In the genomic region with DNA sequence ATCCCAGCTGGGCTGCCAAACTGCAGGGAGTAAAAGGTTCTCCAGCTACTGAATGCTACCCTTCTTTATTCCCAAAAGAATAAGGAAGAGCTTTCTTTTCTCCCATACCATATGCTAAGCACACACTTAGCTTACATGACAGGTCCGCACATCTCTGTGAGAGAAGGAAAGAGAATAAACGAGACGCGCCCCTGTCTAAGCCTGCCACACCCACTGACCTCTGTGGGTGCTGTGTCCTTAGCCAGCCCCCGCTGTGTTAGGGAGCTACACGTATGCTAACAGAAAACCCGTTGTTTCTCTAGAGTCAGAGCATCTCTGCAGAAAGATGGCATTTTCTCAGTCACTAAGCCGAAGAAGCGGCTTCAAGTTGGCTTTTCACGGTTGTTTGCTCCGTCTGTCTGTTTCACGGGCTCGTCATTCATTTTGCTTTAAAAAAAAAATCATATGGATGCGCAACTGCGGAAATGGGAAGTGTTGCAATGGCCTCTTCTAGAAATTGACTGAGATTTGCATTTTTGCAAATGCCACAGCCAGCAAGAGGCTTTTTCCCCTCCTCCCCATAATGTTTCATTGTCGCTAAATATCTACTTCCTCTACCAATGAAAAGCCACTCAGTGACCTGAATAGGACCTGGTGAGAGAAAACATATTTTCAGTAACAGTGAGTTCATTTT, we compare ENCODE assay signal across 12 mouse cellular contexts. TPM values are rescaled to one million over a fixed set of nuclear protein-coding genes. Genes with fewer than 3 reads are reported as not detected.
A peak's percentile ranks its signal among the peaks of the same experiment; 100 is the strongest.
DNase-seq lines count a peak whose midpoint lies in the region; ATAC-seq and TF ChIP-seq lines count a peak whose summit lies in the region.
"Had no signal": no experiment of that assay in that cellular context is flagged by ENCODE, and none has a peak within 500 bp of the region (broad histone marks: within the 10 kb centered on the region; RNA-seq: fewer than 3 reads in every experiment).

No protein-coding gene starts in this region.

- no peak for TF ChIP-seq EP300 in stomach, postnatal 0 days (optimal IDR thresholded peaks at IDR 0.05)

- no peaks in the 10 kb centered on the region for H3K27me3 ChIP-seq in forebrain, embryonic 14.5 days (replicated peaks; ENCODE audit: control insufficient read depth, insufficient read depth, low read length)
- 0 out of 2 replicates have a peak, but pooled peaks cover 4% of the 10 kb centered on the region for H3K27me3 ChIP-seq in forebrain, embryonic 12.5 days
- H3K27me3 ChIP-seq in lung, embryonic 15.5 days, result no peaks in the 10 kb centered on the region
- H3K27me3 ChIP-seq in forebrain, embryonic 16.5 days (replicated peaks; ENCODE audit: control insufficient read depth, insufficient read depth, low read length), result no peaks in the 10 kb centered on the region
- no peaks in the 10 kb centered on the region for H3K27me3 ChIP-seq in neural tube, embryonic 14.5 days (ENCODE audit: control insufficient read depth, insufficient read depth, low read length)
- H3K27me3 ChIP-seq in stomach, postnatal 0 days (ENCODE audit: control insufficient read depth, insufficient read depth, low read length), result no peaks in the 10 kb centered on the region

- no peak overlapping the region for H3K4me3 ChIP-seq in forebrain, embryonic 14.5 days (ENCODE audit: low read depth, low read length)
- H3K4me3 ChIP-seq in forebrain, embryonic 12.5 days (replicated peaks), result no peak overlapping the region
- H3K4me3 ChIP-seq in lung, embryonic 15.5 days, result no peak overlapping the region
- no peak overlapping the region for H3K4me3 ChIP-seq in forebrain, embryonic 16.5 days (replicated peaks; ENCODE audit: low read length)
- H3K4me3 ChIP-seq in neural tube, embryonic 14.5 days (ENCODE audit: low read depth, low read length), result no peak overlapping the region
- no peak overlapping the region for H3K4me3 ChIP-seq in stomach, postnatal 0 days (ENCODE audit: low read depth, low read length)

- H3K4me2 ChIP-seq in forebrain, embryonic 14.5 days (ENCODE audit: low read length), result 0 out of 2 replicates have a peak overlapping the region, but pooled peaks have one; percentile 6
- H3K4me2 ChIP-seq in forebrain, embryonic 12.5 days, result no peak overlapping the region; the same call in 1 of the 2 replicates
- H3K4me2 ChIP-seq in lung, embryonic 15.5 days, result peak overlapping the region; percentile 25; the same call in 1 of the 2 replicates
- H3K4me2 ChIP-seq in forebrain, embryonic 16.5 days (ENCODE audit: low read length), result peak overlapping the region; percentile 29
- H3K4me2 ChIP-seq in neural tube, embryonic 14.5 days (ENCODE audit: low read depth, low read length), result 0 out of 2 replicates have a peak overlapping the region, but pooled peaks have one; percentile 4
- H3K4me2 ChIP-seq in stomach, postnatal 0 days (replicated peaks; ENCODE audit: low read depth), result no peak overlapping the region

- no peaks in the 10 kb centered on the region for H3K36me3 ChIP-seq in forebrain, embryonic 14.5 days (ENCODE audit: control insufficient read depth, insufficient read depth, low read length)
- no peaks in the 10 kb centered on the region for H3K36me3 ChIP-seq in forebrain, embryonic 12.5 days (replicated peaks)
- H3K36me3 ChIP-seq in lung, embryonic 15.5 days, result no peaks in the 10 kb centered on the region
- no peaks in the 10 kb centered on the region for H3K36me3 ChIP-seq in forebrain, embryonic 16.5 days (ENCODE audit: control insufficient read depth, insufficient read depth)
- H3K36me3 ChIP-seq in neural tube, embryonic 14.5 days (ENCODE audit: control insufficient read depth, insufficient read depth, low read length), result no peaks in the 10 kb centered on the region
- no peaks in the 10 kb centered on the region for H3K36me3 ChIP-seq in stomach, postnatal 0 days (ENCODE audit: control insufficient read depth, insufficient read depth, low read length)

- ATAC-seq in forebrain, embryonic 14.5 days, result no peak
- no peak for ATAC-seq in forebrain, embryonic 12.5 days (ENCODE audit: low FRiP score)
- no peak for ATAC-seq in lung, embryonic 15.5 days (ENCODE audit: borderline replicate concordance, extremely low read depth, low FRiP score, low TSS enrichment)
- peak; percentile 20; the same call in 1 of the 2 replicates for ATAC-seq in forebrain, embryonic 16.5 days
- ATAC-seq in neural tube, embryonic 14.5 days (ENCODE audit: low read depth), result no peak
- no peak for ATAC-seq in erythroblast, adult 5-6 weeks (replicated peaks; ENCODE audit: low FRiP score, poor library complexity, severe bottlenecking)
- ATAC-seq in stomach, postnatal 0 days (ENCODE audit: low FRiP score, low TSS enrichment), result no peak
- ATAC-seq: inflammation-experienced regulatory T-cells, adult 6 months had no signal

- no peak for TF ChIP-seq CTCF in stomach, postnatal 0 days (IDR thresholded peaks at IDR 0.05; ENCODE audit: low read depth)

- H3K9me3 ChIP-seq in forebrain, embryonic 14.5 days (replicated peaks; ENCODE audit: control insufficient read depth, low read length), result no peaks in the 10 kb centered on the region
- no peaks in the 10 kb centered on the region for H3K9me3 ChIP-seq in forebrain, embryonic 12.5 days
- H3K9me3 ChIP-seq in lung, embryonic 15.5 days, result no peaks in the 10 kb centered on the region
- H3K9me3 ChIP-seq in forebrain, embryonic 16.5 days (ENCODE audit: control insufficient read depth, low read length), result no peaks in the 10 kb centered on the region
- no peaks in the 10 kb centered on the region for H3K9me3 ChIP-seq in neural tube, embryonic 14.5 days (ENCODE audit: control insufficient read depth, low read length)
- H3K9me3 ChIP-seq in stomach, postnatal 0 days (ENCODE audit: control insufficient read depth, low read length), result no peaks in the 10 kb centered on the region

- peaks cover 3% of the 10 kb centered on the region; the same call in 1 of the 2 replicates for H3K4me1 ChIP-seq in forebrain, embryonic 14.5 days (ENCODE audit: control insufficient read depth, insufficient read depth, low read length)
- H3K4me1 ChIP-seq in forebrain, embryonic 12.5 days, result peaks cover 10% of the 10 kb centered on the region
- peaks cover 47% of the 10 kb centered on the region for H3K4me1 ChIP-seq in lung, embryonic 15.5 days
- H3K4me1 ChIP-seq in forebrain, embryonic 16.5 days (replicated peaks; ENCODE audit: control insufficient read depth, insufficient read depth, low read length), result peaks cover 8% of the 10 kb centered on the region; the same call in 1 of the 2 replicates
- 0 out of 2 replicates have a peak, but pooled peaks cover 5% of the 10 kb centered on the region for H3K4me1 ChIP-seq in neural tube, embryonic 14.5 days (ENCODE audit: control insufficient read depth, insufficient read depth, low read length)
- H3K4me1 ChIP-seq in stomach, postnatal 0 days (replicated peaks; ENCODE audit: control insufficient read depth, insufficient read depth), result no peaks in the 10 kb centered on the region

- peak overlapping the region; percentile 65; the same call in 1 of the 2 replicates for H3K27ac ChIP-seq in forebrain, embryonic 14.5 days (ENCODE audit: low read depth, low read length)
- H3K27ac ChIP-seq in forebrain, embryonic 12.5 days, result no peak overlapping the region
- H3K27ac ChIP-seq in lung, embryonic 15.5 days, result peak overlapping the region; percentile 83
- H3K27ac ChIP-seq in forebrain, embryonic 16.5 days (ENCODE audit: low read length), result peak overlapping the region; percentile 20
- H3K27ac ChIP-seq in neural tube, embryonic 14.5 days (ENCODE audit: low read depth, low read length), result no peak overlapping the region
- no peak overlapping the region for H3K27ac ChIP-seq in stomach, postnatal 0 days (replicated peaks)

- H3K9ac ChIP-seq in forebrain, embryonic 14.5 days (ENCODE audit: low read length), result 0 out of 2 replicates have a peak overlapping the region, but pooled peaks have one; percentile 3
- H3K9ac ChIP-seq in forebrain, embryonic 12.5 days, result no peak overlapping the region
- H3K9ac ChIP-seq in lung, embryonic 15.5 days, result no peak overlapping the region
- no peak overlapping the region for H3K9ac ChIP-seq in forebrain, embryonic 16.5 days (replicated peaks; ENCODE audit: low read depth, low read length)
- no peak overlapping the region for H3K9ac ChIP-seq in neural tube, embryonic 14.5 days (replicated peaks; ENCODE audit: low read depth, low read length)
- H3K9ac ChIP-seq in stomach, postnatal 0 days (ENCODE audit: low read length), result no peak overlapping the region

- WGBS in forebrain, embryonic 14.5 days, result 68% methylated on average over 16 of the region's 16 CpGs
- WGBS in forebrain, embryonic 12.5 days, result 55% methylated on average over 16 of the region's 16 CpGs
- 57% methylated on average over 16 of the region's 16 CpGs for WGBS in lung, embryonic 15.5 days
- WGBS in forebrain, embryonic 16.5 days, result 49% methylated on average over 16 of the region's 16 CpGs
- 58% methylated on average over 16 of the region's 16 CpGs for WGBS in neural tube, embryonic 14.5 days
- WGBS in stomach, postnatal 0 days, result 70% methylated on average over 16 of the region's 16 CpGs

- peak; percentile 34 for DNase-seq in forebrain, embryonic 14.5 days (ENCODE audit: low spot score)
- DNase-seq in lung, adult 18-20 months, result no peak
- DNase-seq in stomach, postnatal 0 days (ENCODE audit: low spot score), result no peak
- DNase-seq: layer of hippocampus, adult 9-11 months; lung, postnatal 14 days had no signal

RNA-seq across cellular contexts. Expression of a gene that starts 30.1 kb away (rescaled TPM):
- polyA plus RNA-seq in forebrain, embryonic 14.5 days (2014; fragmentation: Nextera tagmentation; extraction: Ambion mirVana), result not detected in 2 replicates
- not detected in 2 replicates for polyA plus RNA-seq in forebrain, embryonic 12.5 days (2016; fragmentation: Nextera tagmentation; extraction: Ambion mirVana)
- polyA plus RNA-seq in lung, embryonic 15.5 days (2015; fragmentation: Nextera tagmentation; extraction: Ambion mirVana), result 0.14 and 0.19 TPM in 2 replicates
- polyA plus RNA-seq in forebrain, embryonic 16.5 days (2015; fragmentation: Nextera tagmentation; extraction: Ambion mirVana), result not detected in 2 replicates
- not detected in 2 replicates for polyA plus RNA-seq in neural tube, embryonic 14.5 days (2014; fragmentation: Nextera tagmentation; extraction: Ambion mirVana)
- not detected in 2 replicates for total RNA-seq in erythroblast, adult 5-6 weeks (2015; ENCODE audit: low replicate concordance)
- not detected in 2 replicates for total RNA-seq in erythroblast, adult 5-6 weeks (2017; ENCODE audit: low replicate concordance)
- polyA plus RNA-seq in stomach, postnatal 0 days (2015; fragmentation: Nextera tagmentation; extraction: Ambion mirVana), result 0.06 and 0.15 TPM in 2 replicates
- polyA plus RNA-seq: gonadal fat pad, adult 2 months; inflammation-experienced regulatory T-cells, adult 6 months had no signal

RNA-seq across cellular contexts. Expression of a gene that starts 30.8 kb away (rescaled TPM):
- polyA plus RNA-seq in forebrain, embryonic 14.5 days (2014; fragmentation: Nextera tagmentation; extraction: Ambion mirVana), result 43.6 and 45.9 TPM in 2 replicates
- 29.8 and 30.2 TPM in 2 replicates for polyA plus RNA-seq in forebrain, embryonic 12.5 days (2016; fragmentation: Nextera tagmentation; extraction: Ambion mirVana)
- 13.0 and 13.6 TPM in 2 replicates for polyA plus RNA-seq in lung, embryonic 15.5 days (2015; fragmentation: Nextera tagmentation; extraction: Ambion mirVana)
- 42.0 and 45.0 TPM in 2 replicates for polyA plus RNA-seq in forebrain, embryonic 16.5 days (2015; fragmentation: Nextera tagmentation; extraction: Ambion mirVana)
- polyA plus RNA-seq in neural tube, embryonic 14.5 days (2014; fragmentation: Nextera tagmentation; extraction: Ambion mirVana), result 23.5 and 30.1 TPM in 2 replicates
- 2.3 and 7.3 TPM in 2 replicates for total RNA-seq in erythroblast, adult 5-6 weeks (2015; ENCODE audit: low replicate concordance)
- 1.8 and 2.5 TPM in 2 replicates for total RNA-seq in erythroblast, adult 5-6 weeks (2017; ENCODE audit: low replicate concordance)
- 19.1 and 21.7 TPM in 2 replicates for polyA plus RNA-seq in stomach, postnatal 0 days (2015; fragmentation: Nextera tagmentation; extraction: Ambion mirVana)

Comparison
In these comparisons a context has a peak if more than half of its experiments do, and no peak if none do; other contexts are left out.
1. H3K27ac ChIP-seq: peak in forebrain, embryonic 14.5 days (single experiment), lung, embryonic 15.5 days (single experiment) and forebrain, embryonic 16.5 days (single experiment); none in forebrain, embryonic 12.5 days (single experiment), neural tube, embryonic 14.5 days (single experiment) and stomach, postnatal 0 days (single experiment).
2. H3K4me2 ChIP-seq: peak in forebrain, embryonic 14.5 days (single experiment), lung, embryonic 15.5 days (single experiment), forebrain, embryonic 16.5 days (single experiment) and neural tube, embryonic 14.5 days (single experiment); none in forebrain, embryonic 12.5 days (single experiment) and stomach, postnatal 0 days (single experiment).